Mouse (Mus musculus) kidney, embryonic 14.5 days (tissue): ENCODE results near the gene 4930535I16Rik. TPM values are rescaled to one million over a fixed set of nuclear protein-coding genes. Genes with fewer than 3 reads are reported as not detected.

ENCODE experiments used
- ATAC-seq: fragments of 200-750 bp; cut with Nextera tagmentation; 2 replicates; pipeline ENCODE4 v1.8.0; 2017; ENCODE audit warnings: moderate number of reproducible peaks, mild to moderate bottlenecking, moderate TSS enrichment, moderate library complexity; ENCODE audit not compliant: low FRiP score, low TSS enrichment
- H3K27ac ChIP-seq: fragments of 300-500 bp; sonication (generic); 2 replicates; pipeline ENCODE4 v1.5.1; 2014; ENCODE audit warnings: low read depth, mild to moderate bottlenecking, low read length, moderate library complexity, mixed read lengths
- H3K27me3 ChIP-seq: fragments of 300-500 bp; sonication (generic); 2 replicates; pipeline ENCODE4 v1.6.1; 2014; ENCODE audit warnings: mild to moderate bottlenecking, low read length; ENCODE audit not compliant: control insufficient read depth, insufficient read depth
- H3K36me3 ChIP-seq: fragments of 300-500 bp; sonication (generic); 2 replicates; pipeline ENCODE4 v1.6.1; 2014; ENCODE audit warnings: low read length, mixed read lengths; ENCODE audit not compliant: control insufficient read depth, insufficient read depth
- H3K4me1 ChIP-seq: fragments of 300-500 bp; sonication (generic); 2 replicates; pipeline ENCODE4 v1.6.1; 2014; ENCODE audit warnings: low read length, mixed read lengths; ENCODE audit not compliant: control insufficient read depth, insufficient read depth
- H3K4me2 ChIP-seq: fragments of 300-500 bp; sonication (generic); replicated peaks from 2 replicates; pipeline ENCODE4 v1.6.1; 2014; ENCODE audit warnings: low read depth, mild to moderate bottlenecking, low read length
- H3K4me3 ChIP-seq: fragments of 300-500 bp; sonication (generic); 2 replicates; pipeline ENCODE4 v1.5.1; 2014; ENCODE audit warnings: mild to moderate bottlenecking, low read length
- H3K9ac ChIP-seq: fragments of 300-500 bp; sonication (generic); 2 replicates; pipeline ENCODE4 v1.6.1; 2014; ENCODE audit warnings: low read depth, mild to moderate bottlenecking, low read length, moderate library complexity
- H3K9me3 ChIP-seq: fragments of 300-500 bp; sonication (generic); 2 replicates; pipeline ENCODE4 v1.6.1; 2016; ENCODE audit warnings: low read length; ENCODE audit not compliant: control insufficient read depth
- WGBS: fragments of 180-500 bp; shearing (Covaris S2); extraction: QIAGEN DNeasy Blood & Tissue Kit; methylation state at CpG from one replicate; pipeline ENCODE4 v1.1.7; 2014; 5-methylcytosine and 5-hydroxymethylcytosine counted together
- polyA plus RNA-seq: library from polyadenylated mRNA; unstranded; fragments of >200 nt; fragmentation: Nextera tagmentation; extraction: Ambion mirVana; gene quantifications from 2 replicates; pipeline ENCODE4 v1.2.1, GENCODE M21; 2014

Gene 4930535I16Rik
- not detected in 2 replicates for polyA plus RNA-seq

- no peaks in the 10 kb centered on the region for H3K9me3 ChIP-seq
- H3K4me2 ChIP-seq, result peak within 1 kb of the TSS; percentile 86
- H3K27me3 ChIP-seq, result no peaks in the 10 kb centered on the region
- WGBS, result under 1% methylated on average over 48 of the region's 63 CpGs
- peak within 1 kb of the TSS; percentile 71 for H3K27ac ChIP-seq
- peak within 1 kb of the TSS; percentile 92 for H3K9ac ChIP-seq
- ATAC-seq, result peak; percentile 72
- H3K4me1 ChIP-seq, result peaks cover 16% of the 10 kb centered on the region
- H3K4me3 ChIP-seq, result peak within 1 kb of the TSS; percentile 95
- peaks cover 35% of the 10 kb centered on the region for H3K36me3 ChIP-seq
These were observed at the start of gene 4930535I16Rik for GRCm38 (mm10) chr4:123917548-123918140. Gene 4930535I16Rik (minus strand): TSS chr4:123918022.

- no peaks in the 10 kb centered on the region for H3K4me1 ChIP-seq
- no peaks in the 10 kb centered on the region; the same call in 1 of the 2 replicates for H3K27me3 ChIP-seq
- no peaks in the 10 kb centered on the region for H3K9me3 ChIP-seq
- H3K36me3 ChIP-seq, result no peaks in the 10 kb centered on the region
- H3K27ac ChIP-seq, result no peak overlapping the region
- 64% methylated on average over 9 of the region's 9 CpGs for WGBS
- H3K4me3 ChIP-seq, result no peak overlapping the region
- no peak overlapping the region for H3K9ac ChIP-seq
- ATAC-seq, result no peak
- H3K4me2 ChIP-seq, result no peak overlapping the region
These were observed 44.9 kb upstream of the 4930535I16Rik start for GRCm38 (mm10) chr4:123962721-123963120.

GRCm38 (mm10) chr4:123960955-123961354 is 43.1 kb upstream of the 4930535I16Rik start:
- Histone ChIP-seq H3K27ac (no peak overlapping the region), H3K9ac (no peak overlapping the region), H3K4me2 (no peak overlapping the region), H3K4me1 (no peaks in the 10 kb centered on the region), H3K27me3 (peaks cover 2% of the 10 kb centered on the region), H3K9me3 (no peaks in the 10 kb centered on the region), H3K4me3 (no peak overlapping the region), H3K36me3 (no peaks in the 10 kb centered on the region)
- 60% methylated on average over 4 of the region's 4 CpGs for WGBS
- no peak for ATAC-seq

GRCm38 (mm10) chr4:123957891-123958290 is 40.1 kb upstream of the 4930535I16Rik start:
- no peak overlapping the region for H3K9ac ChIP-seq
- 58% methylated on average over 4 of the region's 4 CpGs for WGBS
- H3K4me2 ChIP-seq, result no peak overlapping the region
- H3K36me3 ChIP-seq, result no peaks in the 10 kb centered on the region
- H3K4me3 ChIP-seq, result no peak overlapping the region
- no peaks in the 10 kb centered on the region for H3K4me1 ChIP-seq
- H3K27me3 ChIP-seq, result peaks cover 16% of the 10 kb centered on the region
- no peak overlapping the region for H3K27ac ChIP-seq
- no peaks in the 10 kb centered on the region for H3K9me3 ChIP-seq
- no peak for ATAC-seq

- H3K27me3 ChIP-seq, result peaks cover 20% of the 10 kb centered on the region
- no peak overlapping the region for H3K4me3 ChIP-seq
- H3K9ac ChIP-seq, result no peak overlapping the region
- H3K36me3 ChIP-seq, result no peaks in the 10 kb centered on the region
- ATAC-seq, result no peak
- H3K4me2 ChIP-seq, result no peak overlapping the region; the same call in 1 of the 2 replicates
- no peaks in the 10 kb centered on the region for H3K4me1 ChIP-seq
- no peak overlapping the region for H3K27ac ChIP-seq
- H3K9me3 ChIP-seq, result no peaks in the 10 kb centered on the region
- WGBS, result 50% methylated on average over 4 of the region's 4 CpGs
These were observed 39.6 kb upstream of the 4930535I16Rik start for GRCm38 (mm10) chr4:123957492-123957808.

- Histone ChIP-seq H3K9ac (no peak overlapping the region), H3K36me3 (no peaks in the 10 kb centered on the region), H3K4me2 (peak overlapping the region; percentile 12), H3K4me3 (no peak overlapping the region), H3K27ac (no peak overlapping the region), H3K9me3 (no peaks in the 10 kb centered on the region), H3K27me3 (peaks cover 20% of the 10 kb centered on the region), H3K4me1 (no peaks in the 10 kb centered on the region)
- 3% methylated on average over 31 of the region's 31 CpGs for WGBS
- ATAC-seq, result peak; percentile 86
These were observed 39.1 kb upstream of the 4930535I16Rik start for GRCm38 (mm10) chr4:123956703-123957491.

- 53% methylated on average over 7 of the region's 8 CpGs for WGBS
- H3K4me3 ChIP-seq, result no peak overlapping the region
- H3K27ac ChIP-seq, result no peak overlapping the region
- no peak for ATAC-seq
- no peak overlapping the region for H3K9ac ChIP-seq
- peaks cover 23% of the 10 kb centered on the region for H3K27me3 ChIP-seq
- no peaks in the 10 kb centered on the region for H3K4me1 ChIP-seq
- H3K36me3 ChIP-seq, result no peaks in the 10 kb centered on the region
- H3K9me3 ChIP-seq, result no peaks in the 10 kb centered on the region
- no peak overlapping the region for H3K4me2 ChIP-seq
These were observed 34.2 kb upstream of the 4930535I16Rik start for GRCm38 (mm10) chr4:123952059-123952458.

- Histone ChIP-seq H3K27ac (no peak overlapping the region), H3K4me2 (no peak overlapping the region), H3K9ac (no peak overlapping the region), H3K4me3 (no peak overlapping the region), H3K9me3 (no peaks in the 10 kb centered on the region), H3K4me1 (no peaks in the 10 kb centered on the region), H3K27me3 (peaks cover 17% of the 10 kb centered on the region), H3K36me3 (no peaks in the 10 kb centered on the region)
- no peak for ATAC-seq
- 73% methylated on average over 10 of the region's 10 CpGs for WGBS
These were observed 31.8 kb upstream of the 4930535I16Rik start for GRCm38 (mm10) chr4:123949649-123950048.

GRCm38 (mm10) chr4:123948901-123949300 is 31.1 kb upstream of the 4930535I16Rik start:
- no peak overlapping the region for H3K4me2 ChIP-seq
- 82% methylated on average over 6 of the region's 6 CpGs for WGBS

More at GRCm38 (mm10) chr4:123948901-123949300, 31.1 kb upstream of the 4930535I16Rik start:
- H3K9me3 ChIP-seq, result no peaks in the 10 kb centered on the region
- peaks cover 16% of the 10 kb centered on the region for H3K27me3 ChIP-seq
- no peaks in the 10 kb centered on the region for H3K4me1 ChIP-seq
- H3K36me3 ChIP-seq, result no peaks in the 10 kb centered on the region
- ATAC-seq, result no peak
- no peak overlapping the region for H3K9ac ChIP-seq
- no peak overlapping the region for H3K27ac ChIP-seq
- H3K4me3 ChIP-seq, result no peak overlapping the region
